Mouse (Mus musculus) embryonic facial prominence, embryonic 14.5 days (tissue): ENCODE data around the gene Fam49a. TPM values are rescaled to one million over a fixed set of nuclear protein-coding genes. Genes with fewer than 3 reads are reported as not detected.

Experiments
- ATAC-seq: fragments of 200-750 bp; cut with Nextera tagmentation; 2 replicates; pipeline ENCODE4 v1.8.0; 2017; ENCODE audit warnings: low read depth, moderate number of reproducible peaks, moderate TSS enrichment
- DNase-seq: peaks from one replicate; pipeline ENCODE4 v3.0.0-alpha.2; 2015; ENCODE audit warnings: low spot score
- H3K27ac ChIP-seq: fragments of 300-500 bp; sonication (generic); replicated peaks from 2 replicates; pipeline ENCODE4 v1.5.1; 2014; ENCODE audit warnings: low read depth, mild to moderate bottlenecking, low read length, moderate library complexity
- H3K27me3 ChIP-seq: fragments of 300-500 bp; sonication (generic); replicated peaks from 2 replicates; pipeline ENCODE4 v1.6.1; 2014; ENCODE audit warnings: low read length; ENCODE audit not compliant: control insufficient read depth, insufficient read depth
- H3K36me3 ChIP-seq: fragments of 300-500 bp; sonication (generic); 2 replicates; pipeline ENCODE4 v1.6.1; 2014; ENCODE audit warnings: low read length, mixed read lengths; ENCODE audit not compliant: control insufficient read depth, insufficient read depth
- H3K4me1 ChIP-seq: fragments of 300-500 bp; sonication (generic); 2 replicates; pipeline ENCODE4 v1.6.1; 2014; ENCODE audit warnings: antibody characterized with exemption, low read length; ENCODE audit not compliant: control insufficient read depth, insufficient read depth
- H3K4me2 ChIP-seq: fragments of 300-500 bp; sonication (generic); 2 replicates; pipeline ENCODE4 v1.6.1; 2014; ENCODE audit warnings: low read depth, mild to moderate bottlenecking, low read length, moderate library complexity, mixed read lengths
- H3K4me3 ChIP-seq: fragments of 300-500 bp; sonication (generic); 2 replicates; pipeline ENCODE4 v1.5.1; 2014; ENCODE audit warnings: low read depth, mild to moderate bottlenecking, low read length
- H3K9ac ChIP-seq: fragments of 300-500 bp; sonication (generic); 2 replicates; pipeline ENCODE4 v1.6.1; 2014; ENCODE audit warnings: low read depth, mild to moderate bottlenecking, low read length, moderate library complexity, mixed read lengths
- H3K9me3 ChIP-seq: fragments of 300-500 bp; sonication (generic); 2 replicates; pipeline ENCODE4 v1.6.1; 2016; ENCODE audit warnings: low read length; ENCODE audit not compliant: control insufficient read depth
- WGBS: fragments of 180-500 bp; shearing (Covaris S2); extraction: QIAGEN DNeasy Blood & Tissue Kit; methylation state at CpG from one replicate; pipeline ENCODE4 v1.1.7; 2014; 5-methylcytosine and 5-hydroxymethylcytosine counted together
- polyA plus RNA-seq: library from polyadenylated mRNA; unstranded; fragments of >200 nt; fragmentation: Nextera tagmentation; extraction: Ambion mirVana; gene quantifications from 2 replicates; pipeline ENCODE4 v1.2.1, GENCODE M21; 2014

Fam49a gene
- polyA plus RNA-seq, 1 experiment from 2014 or later: 16.0 TPM

DNA sequence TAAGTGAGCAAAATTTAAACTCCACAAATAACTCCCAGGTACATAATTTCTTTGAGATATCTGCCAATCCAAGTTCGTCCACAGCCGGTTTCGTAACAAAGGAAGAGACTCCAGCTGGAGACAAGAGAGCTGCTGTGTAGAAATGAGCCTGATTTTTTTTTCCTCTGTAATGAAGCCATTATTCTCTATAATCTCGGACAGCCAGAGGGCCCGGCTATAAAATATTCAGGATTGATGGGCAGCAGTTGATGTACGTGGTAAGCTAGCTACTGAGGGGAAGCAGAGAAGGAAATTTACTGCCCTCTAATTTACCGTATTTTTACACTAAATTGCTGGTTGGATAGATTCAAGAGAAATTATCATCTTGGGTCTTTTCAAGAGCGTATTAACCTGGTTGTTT, 102.3 kb downstream of the Fam49a start:
- no peaks in the 10 kb centered on the region for H3K4me1 ChIP-seq
- H3K27ac ChIP-seq: no peak overlapping the region
- ATAC-seq (no peak), DNase-seq (no peak)
- no peaks in the 10 kb centered on the region for H3K27me3 ChIP-seq
- WGBS: 76% methylated on average over 8 of the region's 8 CpGs
- H3K4me2 ChIP-seq: no peak overlapping the region
- H3K9me3 ChIP-seq: no peaks in the 10 kb centered on the region
- 0 out of 2 replicates have a peak, but pooled peaks cover 15% of the 10 kb centered on the region for H3K36me3 ChIP-seq
- no peak overlapping the region for H3K9ac ChIP-seq
- H3K4me3 ChIP-seq: no peak overlapping the region

- 86% methylated on average over 5 of the region's 5 CpGs for WGBS
- DNase-seq: no peak
These were observed 105.5 kb downstream of the Fam49a start for GRCm38 (mm10) chr12:12367423-12367822.

DNA sequence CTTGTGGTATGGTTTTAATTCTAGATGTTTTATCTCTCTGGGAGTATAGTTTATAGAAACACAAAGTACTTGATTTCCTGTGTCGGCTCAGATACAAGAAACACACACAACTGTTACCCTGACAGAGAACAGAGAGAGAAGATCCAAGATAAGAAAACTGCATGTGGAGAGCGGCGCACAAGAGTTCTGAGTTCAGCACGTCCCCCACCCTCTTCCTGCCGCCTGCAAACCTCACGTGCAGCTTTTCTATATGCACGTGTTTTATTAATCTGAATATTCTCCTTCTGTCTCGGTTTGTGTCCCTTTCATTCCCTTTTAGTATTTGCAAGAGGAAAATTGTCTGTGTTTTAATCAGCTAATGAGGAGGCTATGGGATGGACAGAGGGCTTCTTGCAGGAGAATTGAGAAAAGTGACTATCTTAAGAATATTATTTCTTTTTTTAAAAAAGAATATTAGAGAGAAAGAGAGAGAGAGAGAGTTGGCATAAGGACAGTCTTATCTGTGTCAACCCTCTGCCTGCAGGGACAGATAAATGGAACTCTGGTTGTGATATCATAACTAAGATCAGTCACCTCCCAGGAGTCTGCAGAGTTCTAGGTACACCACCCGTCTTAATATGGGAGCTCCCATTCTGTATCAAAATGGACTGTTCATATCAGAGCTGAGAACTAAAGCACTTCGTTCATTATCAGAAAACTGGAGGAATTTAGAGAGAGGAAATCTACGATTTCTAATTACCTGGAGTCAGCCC, 111.3 kb downstream of the Fam49a start:
- no peak overlapping the region for H3K4me2 ChIP-seq
- H3K9me3 ChIP-seq: no peaks in the 10 kb centered on the region
- no peaks in the 10 kb centered on the region for H3K27me3 ChIP-seq
- H3K36me3 ChIP-seq: no peaks in the 10 kb centered on the region
- H3K9ac ChIP-seq: no peak overlapping the region
- 84% methylated on average over 11 of the region's 11 CpGs for WGBS
- no peak overlapping the region for H3K4me3 ChIP-seq
- ATAC-seq (no peak), DNase-seq (no peak)
- no peaks in the 10 kb centered on the region for H3K4me1 ChIP-seq
- no peak overlapping the region for H3K27ac ChIP-seq

More at GRCm38 (mm10) chr12:12367423-12367822, 105.5 kb downstream of the Fam49a start:
- no peaks in the 10 kb centered on the region for H3K4me1 ChIP-seq
- H3K27me3 ChIP-seq: no peaks in the 10 kb centered on the region
- no peak overlapping the region for H3K27ac ChIP-seq
- H3K9ac ChIP-seq: no peak overlapping the region
- H3K4me2 ChIP-seq: no peak overlapping the region
- no peaks in the 10 kb centered on the region for H3K9me3 ChIP-seq
- 0 out of 2 replicates have a peak, but pooled peaks cover 10% of the 10 kb centered on the region for H3K36me3 ChIP-seq
- H3K4me3 ChIP-seq: no peak overlapping the region
- ATAC-seq: no peak

DNA sequence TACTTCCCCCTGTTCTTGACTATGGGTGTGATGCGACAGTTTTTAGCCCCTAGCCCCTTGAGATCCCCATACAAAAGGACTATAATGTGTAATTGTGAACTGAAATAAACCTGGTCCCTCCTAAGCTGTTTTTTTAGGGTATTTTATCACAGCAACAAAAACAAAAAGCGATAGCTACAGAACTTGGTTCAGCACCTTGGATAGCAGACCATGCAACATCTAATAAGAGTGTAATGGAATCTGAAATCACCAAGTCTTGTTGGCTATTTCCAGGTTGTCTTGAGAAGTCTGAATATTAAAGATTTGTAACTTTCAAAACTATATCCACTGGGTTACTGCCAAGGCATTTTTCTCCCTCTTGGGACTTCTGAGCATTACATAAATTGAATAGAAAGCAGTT, 117.1 kb downstream of the Fam49a start:
- Histone ChIP-seq H3K36me3 (no peaks in the 10 kb centered on the region), H3K9ac (no peak overlapping the region), H3K27me3 (no peaks in the 10 kb centered on the region), H3K27ac (no peak overlapping the region), H3K9me3 (no peaks in the 10 kb centered on the region), H3K4me1 (no peaks in the 10 kb centered on the region), H3K4me2 (no peak overlapping the region), H3K4me3 (no peak overlapping the region)
- no peak for ATAC-seq
- 57% methylated on average over 2 of the region's 2 CpGs for WGBS
- DNase-seq: peak; percentile 31

GRCm38 (mm10) chr12:12389271-12389670, 127.3 kb downstream of the Fam49a start:
- Histone ChIP-seq H3K9me3 (no peaks in the 10 kb centered on the region), H3K4me2 (no peak overlapping the region), H3K36me3 (no peaks in the 10 kb centered on the region), H3K27ac (no peak overlapping the region), H3K4me1 (no peaks in the 10 kb centered on the region), H3K27me3 (no peaks in the 10 kb centered on the region), H3K9ac (no peak overlapping the region), H3K4me3 (no peak overlapping the region)
- DNase-seq: no peak
- WGBS: 75% methylated on average over 1 of the region's 1 CpGs
- ATAC-seq: no peak

DNA sequence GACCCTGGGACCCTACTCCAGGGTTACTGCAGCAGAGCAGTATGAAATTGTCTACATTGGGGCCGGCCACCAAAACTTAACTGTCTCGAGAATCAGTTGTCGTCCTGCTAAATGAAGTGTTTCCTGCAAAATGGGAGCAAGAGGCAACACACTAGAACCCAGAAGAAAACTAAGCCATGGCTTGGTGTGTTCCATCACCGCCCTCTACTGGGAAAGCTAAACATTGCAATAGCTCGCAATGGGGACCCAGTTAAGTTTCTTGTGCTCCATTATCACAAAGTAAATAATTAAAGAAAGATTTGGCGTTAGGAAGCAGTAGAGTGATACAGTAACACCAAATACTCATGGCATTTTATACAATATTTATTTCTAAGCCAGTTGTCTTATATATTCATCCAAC, 134.3 kb downstream of the Fam49a start:
- ATAC-seq (no peak), DNase-seq (no peak)
- Histone ChIP-seq H3K27ac (no peak overlapping the region), H3K4me3 (no peak overlapping the region), H3K9ac (no peak overlapping the region), H3K36me3 (no peaks in the 10 kb centered on the region), H3K4me2 (no peak overlapping the region), H3K9me3 (no peaks in the 10 kb centered on the region), H3K27me3 (no peaks in the 10 kb centered on the region), H3K4me1 (no peaks in the 10 kb centered on the region)
- 30% methylated on average over 6 of the region's 6 CpGs for WGBS

DNA sequence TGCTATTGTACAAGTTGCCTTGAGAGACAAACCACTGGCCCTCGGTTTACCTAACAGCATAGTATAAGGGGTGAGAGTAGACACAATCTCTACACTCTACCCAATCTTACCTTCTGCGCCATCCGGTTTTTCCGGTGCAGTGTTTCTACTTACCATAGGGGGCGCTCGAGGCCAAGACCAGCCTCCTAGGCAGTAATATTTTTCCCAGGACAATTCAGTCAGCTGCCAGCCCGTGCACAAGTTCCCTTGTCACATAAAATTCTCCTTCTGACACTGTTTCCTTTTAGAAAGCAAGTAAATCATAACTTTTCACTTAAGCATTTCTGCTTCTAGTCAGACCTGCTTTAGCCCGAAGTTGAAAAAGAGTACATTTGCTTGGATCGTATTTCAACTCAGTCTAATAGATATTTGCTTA, 139.1 kb downstream of the Fam49a start:
- peak overlapping the region; percentile 17; the same call in 1 of the 2 replicates for H3K4me3 ChIP-seq

GRCm38 (mm10) chr12:12401504-12401903, 139.6 kb downstream of the Fam49a start:
- peak overlapping the region; percentile 17; the same call in 1 of the 2 replicates for H3K4me3 ChIP-seq
- H3K36me3 ChIP-seq: no peaks in the 10 kb centered on the region
- H3K9ac ChIP-seq: no peak overlapping the region
- H3K9me3 ChIP-seq: no peaks in the 10 kb centered on the region
- no peaks in the 10 kb centered on the region for H3K27me3 ChIP-seq
- WGBS: 5% methylated on average over 15 of the region's 15 CpGs
- peak overlapping the region; percentile 22 for H3K27ac ChIP-seq
- peak overlapping the region; percentile 51 for H3K4me2 ChIP-seq
- ATAC-seq (peak; percentile 56), DNase-seq (peak; percentile 90)
- H3K4me1 ChIP-seq: peaks cover 7% of the 10 kb centered on the region; the same call in 1 of the 2 replicates

More for the DNA sequence above, 139.1 kb downstream of the Fam49a start:
- Histone ChIP-seq H3K4me1 (0 out of 2 replicates have a peak, but pooled peaks cover 3% of the 10 kb centered on the region), H3K27ac (peak overlapping the region; percentile 22; the same call in 1 of the 2 replicates), H3K9ac (no peak overlapping the region), H3K9me3 (no peaks in the 10 kb centered on the region), H3K4me2 (peak overlapping the region; percentile 51), H3K27me3 (no peaks in the 10 kb centered on the region), H3K36me3 (no peaks in the 10 kb centered on the region)
- peak; percentile 74 for ATAC-seq
- DNase-seq: peak; percentile 83
- WGBS: 19% methylated on average over 9 of the region's 9 CpGs
